Comparison of ENCODE assay signal across 10 mouse cellular contexts in genomic region chr10:67069013-67069412, GRCm38 (mm10). TPM values are rescaled to one million over a fixed set of nuclear protein-coding genes. Genes with fewer than 3 reads are reported as not detected.
DNase-seq lines count a peak whose midpoint lies in the region; ATAC-seq and TF ChIP-seq lines count a peak whose summit lies in the region.
"Had no signal": no experiment of that assay in that cellular context is flagged by ENCODE, and none has a peak within 500 bp of the region (broad histone marks: within the 10 kb centered on the region; RNA-seq: fewer than 3 reads in every experiment).

No protein-coding gene starts in this region.

- ATAC-seq in heart, postnatal 0 days (ENCODE audit: insufficient read depth, low read depth) = no peak
- peak; percentile 40; the same call in 1 of the 2 replicates for ATAC-seq in liver, postnatal 0 days

- no peak overlapping the region for H3K4me3 ChIP-seq in heart, postnatal 0 days (ENCODE audit: low read depth, low read length)
- H3K4me3 ChIP-seq in bone marrow, adult 2 months (replicated peaks; ENCODE audit: control insufficient read depth, low read depth, low read length) = peak overlapping the region; percentile 69
- H3K4me3 ChIP-seq in liver, postnatal 0 days (ENCODE audit: low read depth, low read length) = peak overlapping the region; percentile 15; the same call in 1 of the 2 replicates
- H3K4me3 ChIP-seq: hindbrain, embryonic 15.5 days; midbrain, embryonic 12.5 days had no signal

- no peak for DNase-seq in heart, postnatal 0 days (ENCODE audit: low spot score)
- no peak for DNase-seq in heart, postnatal 25 days (ENCODE audit: low spot score)
- peak; percentile 20 for DNase-seq in 3134 (ENCODE audit: extremely low read depth, insufficient read length, low spot score)
- DNase-seq in liver, postnatal 0 days = peak; percentile 37
- DNase-seq in ovary, adult 18-20 months (ENCODE audit: low spot score) = no peak
- DNase-seq in embryo, embryonic 11 days = no peak
- DNase-seq in frontal cortex, postnatal 10 days (ENCODE audit: low spot score in 2 of 2) = no peak

- no peaks in the 10 kb centered on the region for H3K9me3 ChIP-seq in heart, postnatal 0 days (replicated peaks; ENCODE audit: control insufficient read depth, low read length)
- no peaks in the 10 kb centered on the region for H3K9me3 ChIP-seq in liver, postnatal 0 days (ENCODE audit: low read length)
- H3K9me3 ChIP-seq: hindbrain, embryonic 15.5 days had no signal

- no peak for TF ChIP-seq EP300 in heart, postnatal 0 days (IDR thresholded peaks at IDR 0.05; ENCODE audit: low read depth)
- 0 out of 2 replicates have a peak, but pooled peaks have one; percentile 10 for TF ChIP-seq EP300 in liver, postnatal 0 days (IDR thresholded peaks at IDR 0.05; ENCODE audit: low read depth)

- TF ChIP-seq POLR2A in bone marrow, adult 2 months (IDR thresholded peaks at IDR 0.05; ENCODE audit: borderline replicate concordance, control insufficient read depth, low read depth, low read length) = no peak

- H3K4me2 ChIP-seq in heart, postnatal 0 days (ENCODE audit: low read depth, low read length) = no peak overlapping the region
- H3K4me2 ChIP-seq in liver, postnatal 0 days (ENCODE audit: low read depth, low read length) = peak overlapping the region; percentile 27
- H3K4me2 ChIP-seq: hindbrain, embryonic 15.5 days; midbrain, embryonic 12.5 days had no signal

- intact Hi-C loops in heart, postnatal 25 days (cut with DNase I) = no loop called here

- WGBS in heart, postnatal 0 days = 74% methylated on average over 10 of the region's 10 CpGs
- WGBS in bone marrow, adult 2 months = 9% methylated on average over 10 of the region's 10 CpGs
- 29% methylated on average over 10 of the region's 10 CpGs for WGBS in liver, postnatal 0 days (ENCODE audit: insufficient replicate concordance)

- no peaks in the 10 kb centered on the region for H3K36me3 ChIP-seq in heart, postnatal 0 days (replicated peaks; ENCODE audit: control insufficient read depth, insufficient read depth, low read length)
- no peaks in the 10 kb centered on the region for H3K36me3 ChIP-seq in liver, postnatal 0 days (replicated peaks; ENCODE audit: insufficient read depth, low read length)
- H3K36me3 ChIP-seq: hindbrain, embryonic 15.5 days had no signal

- no peak overlapping the region for H3K9ac ChIP-seq in heart, postnatal 0 days (replicated peaks; ENCODE audit: low read depth, low read length)
- H3K9ac ChIP-seq in liver, postnatal 0 days (replicated peaks) = no peak overlapping the region
- H3K9ac ChIP-seq: hindbrain, embryonic 15.5 days; midbrain, embryonic 12.5 days had no signal

- H3K27ac ChIP-seq in heart, postnatal 0 days (ENCODE audit: low read depth) = peak overlapping the region; percentile 3
- H3K27ac ChIP-seq in bone marrow, adult 2 months (ENCODE audit: control insufficient read depth, insufficient read depth, low read depth, low read length, poor library complexity) = peak overlapping the region; percentile 86; the same call in 1 of the 2 replicates
- peak overlapping the region; percentile 30 for H3K27ac ChIP-seq in liver, postnatal 0 days (ENCODE audit: low read depth)
- H3K27ac ChIP-seq: hindbrain, embryonic 15.5 days; midbrain, embryonic 12.5 days had no signal

- H3K27me3 ChIP-seq in heart, postnatal 0 days (ENCODE audit: control insufficient read depth, insufficient read depth, low read length) = no peaks in the 10 kb centered on the region
- no peaks in the 10 kb centered on the region for H3K27me3 ChIP-seq in liver, postnatal 0 days (ENCODE audit: insufficient read depth, low read length)
- H3K27me3 ChIP-seq: hindbrain, embryonic 15.5 days; midbrain, embryonic 12.5 days had no signal

- no peak for TF ChIP-seq CTCF in heart, postnatal 0 days (IDR thresholded peaks at IDR 0.05; ENCODE audit: low read depth)
- no peak for TF ChIP-seq CTCF in bone marrow, adult 2 months (IDR thresholded peaks at IDR 0.05; ENCODE audit: control insufficient read depth, insufficient read depth, low read length)
- TF ChIP-seq CTCF in liver, postnatal 0 days (IDR thresholded peaks at IDR 0.05; ENCODE audit: low read depth) = no peak

- H3K4me1 ChIP-seq in heart, postnatal 0 days (ENCODE audit: control insufficient read depth, insufficient read depth) = peaks cover 20% of the 10 kb centered on the region
- H3K4me1 ChIP-seq in bone marrow, adult 2 months (ENCODE audit: control insufficient read depth, insufficient read depth, low read length) = peaks cover 8% of the 10 kb centered on the region; the same call in 1 of the 2 replicates
- H3K4me1 ChIP-seq in liver, postnatal 0 days (ENCODE audit: insufficient read depth) = 0 out of 2 replicates have a peak, but pooled peaks cover 4% of the 10 kb centered on the region

RNA-seq across cellular contexts. Expression of gene Jmjd1c, which starts 26.9 kb away (rescaled TPM):
- 42.4 and 55.3 TPM in 2 replicates for total RNA-seq in heart, postnatal 0 days (2014; rRNA removed; ENCODE audit: low replicate concordance)
- polyA plus RNA-seq in heart, postnatal 0 days (2015; fragmentation: Nextera tagmentation; extraction: Ambion mirVana) = 28.1 and 29.0 TPM in 2 replicates
- total RNA-seq in heart, postnatal 25 days (2021) = 10 to 100 TPM; 38.5 to 40.9 TPM
- 8.1 and 18.0 TPM in 2 replicates for polyA plus RNA-seq in bone marrow, adult 2 months (2011; ENCODE audit: insufficient read depth, insufficient read length, low replicate concordance, missing spikeins)
- polyA plus RNA-seq in liver, postnatal 0 days (2015; fragmentation: Nextera tagmentation; extraction: Ambion mirVana) = 15.0 and 15.7 TPM in 2 replicates

RNA-seq across cellular contexts. Expression of gene Reep3, which starts 27.7 kb away (rescaled TPM):
- 24.0 and 26.6 TPM in 2 replicates for total RNA-seq in heart, postnatal 0 days (2014; rRNA removed; ENCODE audit: low replicate concordance)
- polyA plus RNA-seq in heart, postnatal 0 days (2015; fragmentation: Nextera tagmentation; extraction: Ambion mirVana) = 25.6 and 26.8 TPM in 2 replicates
- 10 to 100 TPM; 21.4 to 22.9 TPM for total RNA-seq in heart, postnatal 25 days (2021)
- polyA plus RNA-seq in bone marrow, adult 2 months (2011; ENCODE audit: insufficient read depth, insufficient read length, low replicate concordance, missing spikeins) = 3.7 and 10.8 TPM in 2 replicates
- 18.5 and 19.6 TPM in 2 replicates for polyA plus RNA-seq in liver, postnatal 0 days (2015; fragmentation: Nextera tagmentation; extraction: Ambion mirVana)

Comparison
In these comparisons a context has a peak if more than half of its experiments do, and no peak if none do; other contexts are left out.
1. DNase-seq: peak in 3134 (single experiment) and liver, postnatal 0 days (single experiment); none in heart, postnatal 0 days (single experiment), heart, postnatal 25 days (single experiment), ovary, adult 18-20 months (single experiment), embryo, embryonic 11 days (single experiment) and frontal cortex, postnatal 10 days (0 of 2).
2. H3K27ac ChIP-seq: peak in every context shown above with its lines; median percentile 86 in bone marrow, adult 2 months; 30 in liver, postnatal 0 days; 3 in heart, postnatal 0 days.